Mouse (Mus musculus): ENCODE measurements at regions not wholly inside any gene's neighbourhood (a gene's known extent, or its start where the extent isn't known, plus 50 kb on each side); places are given as distances from the start of the nearest gene placed in this dataset.
A peak's percentile ranks its signal among the peaks of the same experiment; 100 is the strongest.

- no peak overlapping the region for H3K9ac ChIP-seq (replicated peaks; ENCODE audit: low read depth, low read length)
- no peaks in the 10 kb centered on the region for H3K36me3 ChIP-seq (ENCODE audit: control insufficient read depth, insufficient read depth, low read length)
- no peak overlapping the region for H3K27ac ChIP-seq (ENCODE audit: low read depth, low read length)
- ATAC-seq (ENCODE audit: low read depth): peak; percentile 28; the same call in 1 of the 2 replicates
- no peaks in the 10 kb centered on the region for H3K9me3 ChIP-seq (ENCODE audit: control insufficient read depth, low read length)
- no peak overlapping the region for H3K4me3 ChIP-seq (ENCODE audit: low read depth, low read length)
- H3K27me3 ChIP-seq (ENCODE audit: control insufficient read depth, insufficient read depth, low read length): no peaks in the 10 kb centered on the region
- H3K4me1 ChIP-seq (ENCODE audit: control insufficient read depth, insufficient read depth, low read length): no peaks in the 10 kb centered on the region
- 68% methylated on average over 2 of the region's 2 CpGs for WGBS
- no peak overlapping the region for H3K4me2 ChIP-seq (ENCODE audit: low read depth, low read length)
Measured at GRCm38 (mm10) chr5:112020882-112021281, 231.4 kb downstream of the Cryba4 start.

- Histone ChIP-seq H3K4me1 (ENCODE audit: control insufficient read depth, insufficient read depth, low read length) (0 out of 2 replicates have a peak, but pooled peaks cover 6% of the 10 kb centered on the region), H3K36me3 (ENCODE audit: control insufficient read depth, insufficient read depth, low read length) (no peaks in the 10 kb centered on the region), H3K9ac (replicated peaks; ENCODE audit: low read depth, low read length) (no peak overlapping the region), H3K4me2 (ENCODE audit: low read depth, low read length) (no peak overlapping the region), H3K9me3 (ENCODE audit: control insufficient read depth, low read length) (no peaks in the 10 kb centered on the region), H3K4me3 (ENCODE audit: low read depth, low read length) (no peak overlapping the region), H3K27ac (ENCODE audit: low read depth, low read length) (peak overlapping the region; percentile 36; the same call in 1 of the 2 replicates), H3K27me3 (ENCODE audit: control insufficient read depth, insufficient read depth, low read length) (no peaks in the 10 kb centered on the region)
- ATAC-seq (ENCODE audit: low read depth): peak; percentile 81
- 12% methylated on average over 11 of the region's 11 CpGs for WGBS
Measured at GRCm38 (mm10) chr5:112029955-112030354, 222.4 kb downstream of the Cryba4 start.

- Histone ChIP-seq H3K4me1 (ENCODE audit: control insufficient read depth, insufficient read depth, low read length) (0 out of 2 replicates have a peak, but pooled peaks cover 10% of the 10 kb centered on the region), H3K4me3 (ENCODE audit: low read depth, low read length) (no peak overlapping the region), H3K4me2 (ENCODE audit: low read depth, low read length) (no peak overlapping the region), H3K9me3 (ENCODE audit: control insufficient read depth, low read length) (no peaks in the 10 kb centered on the region), H3K27ac (ENCODE audit: low read depth, low read length) (no peak overlapping the region), H3K27me3 (ENCODE audit: control insufficient read depth, insufficient read depth, low read length) (no peaks in the 10 kb centered on the region), H3K36me3 (ENCODE audit: control insufficient read depth, insufficient read depth, low read length) (no peaks in the 10 kb centered on the region), H3K9ac (replicated peaks; ENCODE audit: low read depth, low read length) (no peak overlapping the region)
- no peak for ATAC-seq (ENCODE audit: low read depth)
Measured at GRCm38 (mm10) chr5:112032036-112032435, 220.3 kb downstream of the Cryba4 start.

GRCm38 (mm10) chr5:112035426-112035825 is 216.9 kb downstream of the Cryba4 start:
- Histone ChIP-seq H3K4me1 (ENCODE audit: control insufficient read depth, insufficient read depth, low read length) (peaks cover 8% of the 10 kb centered on the region; the same call in 1 of the 2 replicates), H3K36me3 (ENCODE audit: control insufficient read depth, insufficient read depth, low read length) (no peaks in the 10 kb centered on the region), H3K9me3 (ENCODE audit: control insufficient read depth, low read length) (no peaks in the 10 kb centered on the region), H3K4me2 (ENCODE audit: low read depth, low read length) (no peak overlapping the region), H3K27ac (ENCODE audit: low read depth, low read length) (no peak overlapping the region), H3K27me3 (ENCODE audit: control insufficient read depth, insufficient read depth, low read length) (no peaks in the 10 kb centered on the region), H3K9ac (replicated peaks; ENCODE audit: low read depth, low read length) (no peak overlapping the region), H3K4me3 (ENCODE audit: low read depth, low read length) (no peak overlapping the region)
- WGBS: 46% methylated on average over 8 of the region's 8 CpGs
- ATAC-seq (ENCODE audit: low read depth): no peak

- peaks cover 23% of the 10 kb centered on the region for H3K4me1 ChIP-seq (ENCODE audit: control insufficient read depth, insufficient read depth, low read length)
- no peak overlapping the region for H3K9ac ChIP-seq (replicated peaks; ENCODE audit: low read depth, low read length)
- no peaks in the 10 kb centered on the region for H3K27me3 ChIP-seq (ENCODE audit: control insufficient read depth, insufficient read depth, low read length)
- H3K36me3 ChIP-seq (ENCODE audit: control insufficient read depth, insufficient read depth, low read length): no peaks in the 10 kb centered on the region
- H3K27ac ChIP-seq (ENCODE audit: low read depth, low read length): no peak overlapping the region
- 8% methylated on average over 8 of the region's 8 CpGs for whole genome bisulfite sequencing
- H3K4me2 ChIP-seq (ENCODE audit: low read depth, low read length): no peak overlapping the region
- ATAC-seq (ENCODE audit: low read depth): no peak
- no peak overlapping the region for H3K4me3 ChIP-seq (ENCODE audit: low read depth, low read length)
- H3K9me3 ChIP-seq (ENCODE audit: control insufficient read depth, low read length): no peaks in the 10 kb centered on the region
Measured at GRCm38 (mm10) chr5:112037080-112037479, 215.2 kb downstream of the Cryba4 start.

- H3K27me3 ChIP-seq (ENCODE audit: control insufficient read depth, insufficient read depth, low read length): no peaks in the 10 kb centered on the region
- no peak overlapping the region for H3K9ac ChIP-seq (replicated peaks; ENCODE audit: low read depth, low read length)
- peaks cover 23% of the 10 kb centered on the region for H3K4me1 ChIP-seq (ENCODE audit: control insufficient read depth, insufficient read depth, low read length)
- ATAC-seq (ENCODE audit: low read depth): no peak; the same call in 1 of the 2 replicates
- no peaks in the 10 kb centered on the region for H3K36me3 ChIP-seq (ENCODE audit: control insufficient read depth, insufficient read depth, low read length)
- H3K4me2 ChIP-seq (ENCODE audit: low read depth, low read length): no peak overlapping the region
- H3K27ac ChIP-seq (ENCODE audit: low read depth, low read length): 0 out of 2 replicates have a peak overlapping the region, but pooled peaks have one; percentile 12
- H3K4me3 ChIP-seq (ENCODE audit: low read depth, low read length): no peak overlapping the region
- 44% methylated on average over 10 of the region's 10 CpGs for WGBS
- H3K9me3 ChIP-seq (ENCODE audit: control insufficient read depth, low read length): no peaks in the 10 kb centered on the region
Measured at GRCm38 (mm10) chr5:112039645-112040372, 212.5 kb downstream of the Cryba4 start.

- 54% methylated on average over 1 of the region's 1 CpGs for WGBS
- H3K27me3 ChIP-seq (ENCODE audit: control insufficient read depth, insufficient read depth, low read length): no peaks in the 10 kb centered on the region
Measured at GRCm38 (mm10) chr5:112040678-112041077, 211.6 kb downstream of the Cryba4 start.

GRCm38 (mm10) chr5:112041285-112041684 is 211.0 kb downstream of the Cryba4 start:
- Histone ChIP-seq H3K4me2 (ENCODE audit: low read depth, low read length) (no peak overlapping the region), H3K9me3 (ENCODE audit: control insufficient read depth, low read length) (no peaks in the 10 kb centered on the region), H3K9ac (replicated peaks; ENCODE audit: low read depth, low read length) (no peak overlapping the region), H3K4me1 (ENCODE audit: control insufficient read depth, insufficient read depth, low read length) (peaks cover 18% of the 10 kb centered on the region), H3K36me3 (ENCODE audit: control insufficient read depth, insufficient read depth, low read length) (no peaks in the 10 kb centered on the region), H3K4me3 (ENCODE audit: low read depth, low read length) (no peak overlapping the region), H3K27ac (ENCODE audit: low read depth, low read length) (peak overlapping the region; percentile 45; the same call in 1 of the 2 replicates), H3K27me3 (ENCODE audit: control insufficient read depth, insufficient read depth, low read length) (no peaks in the 10 kb centered on the region)
- peak; percentile 67; the same call in 1 of the 2 replicates for ATAC-seq (ENCODE audit: low read depth)
- 10% methylated on average over 4 of the region's 4 CpGs for WGBS

More at GRCm38 (mm10) chr5:112040678-112041077, 211.6 kb downstream of the Cryba4 start:
- H3K36me3 ChIP-seq (ENCODE audit: control insufficient read depth, insufficient read depth, low read length): no peaks in the 10 kb centered on the region
- H3K27ac ChIP-seq (ENCODE audit: low read depth, low read length): no peak overlapping the region
- peaks cover 20% of the 10 kb centered on the region for H3K4me1 ChIP-seq (ENCODE audit: control insufficient read depth, insufficient read depth, low read length)
- H3K9ac ChIP-seq (replicated peaks; ENCODE audit: low read depth, low read length): no peak overlapping the region
- no peak overlapping the region for H3K4me2 ChIP-seq (ENCODE audit: low read depth, low read length)
- ATAC-seq (ENCODE audit: low read depth): no peak
- H3K4me3 ChIP-seq (ENCODE audit: low read depth, low read length): no peak overlapping the region
- no peaks in the 10 kb centered on the region for H3K9me3 ChIP-seq (ENCODE audit: control insufficient read depth, low read length)

- H3K36me3 ChIP-seq (ENCODE audit: control insufficient read depth, insufficient read depth, low read length): no peaks in the 10 kb centered on the region
- no peak overlapping the region for H3K4me2 ChIP-seq (ENCODE audit: low read depth, low read length)
- H3K27me3 ChIP-seq (ENCODE audit: control insufficient read depth, insufficient read depth, low read length): no peaks in the 10 kb centered on the region
- WGBS: 85% methylated on average over 11 of the region's 11 CpGs
- peaks cover 18% of the 10 kb centered on the region for H3K4me1 ChIP-seq (ENCODE audit: control insufficient read depth, insufficient read depth, low read length)
- no peak for ATAC-seq (ENCODE audit: low read depth)
- H3K9me3 ChIP-seq (ENCODE audit: control insufficient read depth, low read length): no peaks in the 10 kb centered on the region
- H3K9ac ChIP-seq (replicated peaks; ENCODE audit: low read depth, low read length): no peak overlapping the region
- no peak overlapping the region for H3K4me3 ChIP-seq (ENCODE audit: low read depth, low read length)
- no peak overlapping the region for H3K27ac ChIP-seq (ENCODE audit: low read depth, low read length)
Measured at GRCm38 (mm10) chr5:112042236-112042635, 210.1 kb downstream of the Cryba4 start.
